Mouse (Mus musculus) layer of hippocampus, postnatal 10 days (tissue): ENCODE measurements at regions not wholly inside any gene's neighbourhood (a gene's known extent, or its start where the extent isn't known, plus 50 kb on each side); places are given as distances from the start of the nearest gene placed in this dataset.

Source experiments
- DNase-seq, 2 experiments: peaks; one replicate each; pipeline ENCODE4 v3.0.0; 2021; ENCODE audit warnings: low spot score in 2 of 2

GRCm38 (mm10) chr5:82142063-82142462 lies 1122.1 kb downstream of the Adgrl3 start:
- DNase-seq, result no peak
